Mouse (Mus musculus) gastrocnemius, adult 8-10 months (tissue): ENCODE measurements at regions not wholly inside any gene's neighbourhood (a gene's known extent, or its start where the extent isn't known, plus 50 kb on each side); places are given as distances from the start of the nearest gene placed in this dataset.

Experiments used
- DNase-seq, 2 experiments: peaks; one replicate each; pipeline ENCODE4 v3.0.0; 2022; ENCODE audit warnings: low spot score in 2 of 2

- DNase-seq = no peak
Measured at GRCm38 (mm10) chr3:34593279-34593678, 56.9 kb upstream of the Sox2 start.

- no peak for DNase-seq
Measured at GRCm38 (mm10) chr3:34577896-34578530, 72.2 kb upstream of the Sox2 start.

DNA sequence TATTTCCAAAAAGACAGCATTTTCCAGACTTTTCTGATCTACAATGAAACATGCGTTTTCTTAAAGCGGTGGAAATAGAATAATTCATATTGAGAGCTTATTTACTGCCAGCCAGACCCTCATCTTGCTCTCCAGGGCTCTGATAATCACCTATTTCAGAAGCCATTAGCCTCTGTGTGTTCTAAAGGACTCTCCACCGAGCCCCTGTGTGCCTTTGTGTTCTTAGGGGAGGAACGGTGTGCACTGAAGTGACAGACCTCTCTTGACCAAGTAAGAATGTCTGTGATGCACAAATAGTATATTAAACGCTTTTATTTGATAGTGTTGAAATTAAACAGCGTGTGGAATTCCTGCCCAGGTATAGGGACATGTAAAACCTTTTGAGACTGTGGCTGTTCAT, 73.1 kb upstream of the Sox2 start:
- no peak for DNase-seq

GRCm38 (mm10) chr3:34576159-34576558, 74.0 kb upstream of the Sox2 start:
- no peak for DNase-seq

- no peak for DNase-seq
Measured at GRCm38 (mm10) chr3:34574711-34575350, 75.4 kb upstream of the Sox2 start.

- no peak for DNase-seq
Measured at GRCm38 (mm10) chr3:34573312-34573711, 76.9 kb upstream of the Sox2 start.

DNA sequence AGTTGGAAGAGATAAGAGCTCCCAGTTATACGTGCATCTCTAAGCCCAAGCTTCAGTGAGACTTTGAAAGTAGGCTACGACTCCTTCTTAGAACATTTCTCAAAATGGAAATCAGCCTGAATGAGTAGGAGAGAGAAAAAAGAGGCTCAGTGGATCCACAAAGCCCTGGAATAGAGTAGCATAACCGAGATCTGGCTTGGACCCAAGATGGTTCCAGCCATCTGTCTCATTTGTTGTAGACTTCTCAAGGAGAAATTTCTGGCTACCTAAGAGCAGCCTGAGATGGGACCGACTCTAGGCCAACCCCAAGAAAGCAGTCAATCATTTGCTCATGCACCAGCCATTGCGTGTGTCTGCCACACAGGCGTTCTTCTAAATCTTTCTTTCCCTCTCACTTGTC, 78.1 kb upstream of the Sox2 start:
- DNase-seq = no peak

DNA sequence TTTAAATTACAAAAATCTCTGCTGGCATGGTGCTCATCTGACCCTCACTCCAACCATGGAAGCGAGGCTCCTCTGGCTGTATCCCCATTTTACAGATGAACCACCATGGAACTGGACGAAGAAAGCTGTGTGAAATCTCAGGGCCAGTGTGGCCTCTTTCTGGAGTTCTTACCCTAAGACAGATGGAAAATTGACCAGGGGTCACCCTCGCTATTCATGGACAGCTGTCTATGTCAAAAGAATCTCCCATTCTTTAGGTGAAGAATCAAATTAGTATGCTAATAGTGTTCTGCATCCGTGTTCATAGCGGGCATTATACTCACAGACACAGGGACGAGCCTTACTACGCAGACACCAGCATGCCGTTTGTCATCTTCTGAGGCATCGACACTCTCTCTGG, 78.6 kb upstream of the Sox2 start:
- DNase-seq = no peak

DNA sequence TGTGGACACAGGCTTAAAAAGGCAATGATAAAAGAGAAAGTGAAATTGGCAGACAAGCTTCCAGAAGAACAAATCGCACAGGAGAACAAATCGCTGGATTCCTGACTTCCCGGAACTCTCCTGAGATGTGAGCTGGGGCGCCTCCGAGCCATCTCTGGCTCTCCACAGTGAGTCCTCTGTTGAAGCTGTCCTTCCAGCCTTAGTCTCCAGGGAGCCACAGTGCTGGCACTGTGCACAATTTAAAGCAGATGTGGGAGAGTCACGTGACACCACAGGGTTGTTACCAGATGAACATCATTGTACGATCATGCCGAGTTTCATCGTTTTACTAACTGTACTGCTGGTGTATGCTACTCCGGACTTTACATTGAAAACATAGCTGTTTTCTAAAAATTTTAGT, 80.2 kb upstream of the Sox2 start:
- DNase-seq = peak; percentile 40 to 71

- no peak for DNase-seq
Measured at GRCm38 (mm10) chr3:34568086-34568650, 82.0 kb upstream of the Sox2 start.

GRCm38 (mm10) chr3:34565386-34565785, 84.8 kb upstream of the Sox2 start:
- DNase-seq = no peak

DNA sequence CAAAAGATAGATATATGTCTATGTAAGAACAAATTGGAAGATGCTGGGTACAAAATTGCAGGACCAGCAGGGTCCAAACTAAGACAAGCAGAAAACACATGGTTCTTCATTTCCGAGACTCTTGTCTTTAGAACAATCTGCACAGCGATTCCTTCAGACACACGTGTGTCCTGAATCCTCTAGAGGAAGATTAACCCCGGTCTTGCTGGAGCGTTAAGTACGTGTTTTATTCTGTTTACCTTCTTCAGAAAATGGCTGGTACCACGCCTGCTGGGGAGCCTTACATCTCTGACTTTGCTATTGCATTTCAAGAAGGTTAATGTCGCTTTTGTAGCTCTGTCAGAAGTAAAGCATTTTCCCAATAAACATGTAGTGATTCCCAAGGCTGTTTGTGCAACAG, 87.3 kb upstream of the Sox2 start:
- DNase-seq = no peak

- no peak for DNase-seq
Measured at GRCm38 (mm10) chr3:34561709-34562108, 88.5 kb upstream of the Sox2 start.

DNA sequence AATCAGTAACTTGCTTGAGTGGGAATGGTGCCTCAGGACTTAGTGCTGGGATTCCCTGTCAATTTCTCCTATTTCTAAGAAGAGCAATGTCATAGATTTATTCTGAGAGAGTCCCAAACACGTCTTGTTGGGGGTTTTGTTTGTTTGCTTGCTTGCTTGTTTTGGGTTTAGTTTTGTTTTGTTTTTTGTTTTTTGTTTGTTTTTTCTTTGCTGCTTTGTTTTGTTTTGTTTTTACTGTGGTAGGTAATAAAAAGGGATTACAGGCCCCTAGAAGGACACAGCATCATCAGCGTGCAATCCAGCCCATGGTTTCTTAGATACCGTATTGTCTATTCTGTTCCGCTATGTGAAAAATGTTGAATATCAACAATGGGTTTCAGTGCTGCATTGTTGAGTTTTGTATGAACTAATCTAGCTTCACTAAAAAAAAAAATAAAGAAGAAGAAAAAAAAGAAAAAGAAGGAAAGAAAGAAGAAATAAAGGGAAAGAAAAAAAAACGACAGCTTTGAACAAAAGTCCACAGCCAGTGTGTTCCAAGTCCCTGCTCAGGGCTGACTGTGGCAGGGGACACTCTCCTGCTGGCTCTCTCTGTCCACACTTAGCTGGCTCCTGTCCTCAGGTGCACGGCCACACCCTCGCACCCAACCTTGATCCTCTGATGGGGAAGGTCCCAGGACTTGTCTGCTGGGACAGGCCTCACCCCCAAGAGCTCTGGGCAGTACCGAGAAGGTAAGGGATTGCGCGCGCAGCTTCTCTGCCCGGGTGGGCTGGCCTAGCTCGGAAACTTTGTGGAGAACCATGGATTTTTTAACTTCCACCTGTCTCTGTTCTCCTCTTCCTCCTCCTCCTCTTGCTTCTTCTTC, 90.1 kb upstream of the Sox2 start:
- no peak for DNase-seq

GRCm38 (mm10) chr3:34558821-34559520, 91.2 kb upstream of the Sox2 start:
- DNase-seq = no peak

- no peak for DNase-seq
Measured at GRCm38 (mm10) chr3:34552542-34553208, 97.5 kb upstream of the Sox2 start.

DNA sequence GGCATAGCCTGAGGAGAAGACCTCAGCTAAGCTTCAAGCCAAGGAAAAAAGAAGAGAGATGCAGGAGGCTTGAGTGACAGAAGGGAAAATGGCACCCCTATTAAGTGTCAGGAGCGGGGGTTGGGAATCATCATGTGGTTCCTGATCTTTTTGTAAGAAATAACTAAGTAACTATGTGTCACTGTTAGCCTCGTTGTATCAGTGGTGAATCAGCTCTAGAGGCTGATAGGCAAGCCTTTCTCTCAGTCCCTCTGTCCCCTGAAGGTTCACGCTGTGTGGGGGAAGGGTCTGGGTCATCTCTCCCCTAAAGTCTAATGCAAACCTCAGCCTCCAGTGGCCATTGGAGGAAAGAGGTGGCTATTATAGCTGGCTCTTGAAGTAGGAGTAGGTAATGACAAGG, 99.1 kb upstream of the Sox2 start:
- no peak for DNase-seq

- DNase-seq = no peak
Measured at GRCm38 (mm10) chr3:34550189-34550588, 100.0 kb upstream of the Sox2 start.

- no peak for DNase-seq
Measured at GRCm38 (mm10) chr3:34532451-34532850, 117.8 kb upstream of the Sox2 start.

DNA sequence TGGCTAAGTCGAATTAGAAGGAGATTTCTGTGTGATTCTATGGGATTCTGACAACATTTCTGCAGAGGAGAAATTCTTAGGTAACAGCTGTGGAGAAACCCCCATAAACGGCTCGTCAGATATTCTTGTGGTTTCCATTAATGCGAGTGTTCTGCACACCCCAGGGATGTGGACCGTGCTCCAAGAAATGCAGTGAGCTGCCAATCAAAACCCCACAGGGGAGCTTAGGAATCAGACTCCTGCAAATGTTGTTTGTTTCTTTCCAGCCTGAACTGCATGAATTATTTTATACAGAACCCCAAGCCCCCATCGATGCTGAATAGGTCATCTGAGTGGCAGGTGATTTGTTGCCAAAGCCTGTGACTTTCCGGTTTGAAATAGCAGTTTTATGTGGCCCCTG, 118.4 kb upstream of the Sox2 start:
- DNase-seq = no peak

- no peak for DNase-seq
Measured at GRCm38 (mm10) chr3:34527546-34527945, 122.7 kb upstream of the Sox2 start.
